In genomic region chr7:114832257-114832940, GRCm38 (mm10) we compare ENCODE assay signal across 15 mouse cellular contexts.
DNase-seq lines count a peak whose midpoint lies in the region; ATAC-seq and TF ChIP-seq lines count a peak whose summit lies in the region.
"Had no signal": no experiment of that assay in that cellular context is flagged by ENCODE, and none has a peak within 500 bp of the region (broad histone marks: within the 10 kb centered on the region; RNA-seq: fewer than 3 reads in every experiment).

No protein-coding gene starts in this region.

- no peak overlapping the region for H3K4me3 ChIP-seq in lung, postnatal 0 days (ENCODE audit: low read depth, low read length)
- no peak overlapping the region for H3K4me3 ChIP-seq in intestine, postnatal 0 days (ENCODE audit: low read depth, low read length)
- H3K4me3 ChIP-seq: hindbrain, embryonic 10.5 days; myocyte had no signal

- H3K4me1 ChIP-seq in lung, postnatal 0 days (ENCODE audit: insufficient read depth, low read depth, low read length) = no peaks in the 10 kb centered on the region
- no peaks in the 10 kb centered on the region for H3K4me1 ChIP-seq in intestine, postnatal 0 days (replicated peaks; ENCODE audit: control insufficient read depth, insufficient read depth, low read length)
- H3K4me1 ChIP-seq: hindbrain, embryonic 10.5 days had no signal

- no peak for ATAC-seq in frontal cortex, adult (ENCODE audit: low TSS enrichment)
- no peak for ATAC-seq in lung, postnatal 0 days
- no peak for ATAC-seq in intestine, postnatal 0 days
- ATAC-seq: Patski had no signal

- DNase-seq in frontal cortex, postnatal 36 days (ENCODE audit: low spot score in 2 of 2) = peak; percentile 24 to 36
- DNase-seq in lung, postnatal 0 days (ENCODE audit: low spot score) = no peak
- DNase-seq in lung, postnatal 14 days = no peak
- peak; percentile 24 for DNase-seq in right cerebral cortex, postnatal 25 days
- DNase-seq in kidney, postnatal 14 days = no peak
- DNase-seq in urinary bladder, postnatal 14 days (ENCODE audit: low spot score) = no peak
- DNase-seq: adrenal gland, postnatal 25 days; cerebellum, adult 9-10 months; kidney, postnatal 10 days; liver had no signal

- H3K9ac ChIP-seq in lung, postnatal 0 days (replicated peaks; ENCODE audit: low read depth) = no peak overlapping the region
- no peak overlapping the region for H3K9ac ChIP-seq in intestine, postnatal 0 days (ENCODE audit: low read depth, low read length)

- no peaks in the 10 kb centered on the region for H3K36me3 ChIP-seq in lung, postnatal 0 days (ENCODE audit: insufficient read depth, low read length)
- H3K36me3 ChIP-seq in intestine, postnatal 0 days (ENCODE audit: control insufficient read depth, insufficient read depth) = no peaks in the 10 kb centered on the region
- H3K36me3 ChIP-seq: hindbrain, embryonic 10.5 days had no signal

- peak; percentile 29; the same call in 1 of the 2 replicates for TF ChIP-seq CTCF in lung, postnatal 0 days (IDR thresholded peaks at IDR 0.05)
- TF ChIP-seq CTCF in intestine, postnatal 0 days (IDR thresholded peaks at IDR 0.05; ENCODE audit: low read depth) = peak; percentile 64

- H3K27ac ChIP-seq in lung, postnatal 0 days (ENCODE audit: low read length) = no peak overlapping the region
- no peak overlapping the region for H3K27ac ChIP-seq in intestine, postnatal 0 days (ENCODE audit: low read depth, low read length)
- H3K27ac ChIP-seq: hindbrain, embryonic 10.5 days had no signal

- TF ChIP-seq EP300 in lung, postnatal 0 days (IDR thresholded peaks at IDR 0.05) = no peak

- 41% methylated on average over 3 of the region's 3 CpGs for WGBS in lung, postnatal 0 days
- WGBS in intestine, postnatal 0 days = 42% methylated on average over 3 of the region's 3 CpGs

- no peaks in the 10 kb centered on the region for H3K9me3 ChIP-seq in lung, postnatal 0 days (ENCODE audit: low read length)
- no peaks in the 10 kb centered on the region for H3K9me3 ChIP-seq in intestine, postnatal 0 days (ENCODE audit: control insufficient read depth)
- H3K9me3 ChIP-seq: hindbrain, embryonic 10.5 days had no signal

- no peak overlapping the region for H3K4me2 ChIP-seq in lung, postnatal 0 days (replicated peaks; ENCODE audit: low read depth, low read length)
- H3K4me2 ChIP-seq in intestine, postnatal 0 days (replicated peaks; ENCODE audit: low read depth) = no peak overlapping the region

- no peaks in the 10 kb centered on the region for H3K27me3 ChIP-seq in lung, postnatal 0 days (replicated peaks; ENCODE audit: insufficient read depth, low read length)
- H3K27me3 ChIP-seq in intestine, postnatal 0 days (replicated peaks; ENCODE audit: control insufficient read depth, insufficient read depth, low read length) = no peaks in the 10 kb centered on the region
- H3K27me3 ChIP-seq: Patski had no signal

Comparison
In these comparisons a context has a peak if more than half of its experiments do, and no peak if none do; other contexts are left out.
1. DNase-seq: peak in frontal cortex, postnatal 36 days (2 of 2) and right cerebral cortex, postnatal 25 days (single experiment); none in lung, postnatal 0 days (single experiment), lung, postnatal 14 days (single experiment), kidney, postnatal 14 days (single experiment) and urinary bladder, postnatal 14 days (single experiment).